Mouse (Mus musculus): ENCODE measurements around the gene Lmtk2.

Lmtk2 gene

GRCm38 (mm10) chr5:144173648-144174047, 73.4 kb downstream of the Lmtk2 start:
- no peak for DNase-seq (ENCODE audit: low read depth, low spot score)

- DNase-seq (ENCODE audit: low read depth, low spot score) = no peak
These were observed 78.0 kb downstream of the Lmtk2 start for GRCm38 (mm10) chr5:144178216-144178615.

GRCm38 (mm10) chr5:144181249-144181648, 81.0 kb downstream of the Lmtk2 start:
- no peak for DNase-seq (ENCODE audit: low read depth, low spot score)

- no peak for DNase-seq (ENCODE audit: low read depth, low spot score)
These were observed 82.5 kb downstream of the Lmtk2 start for GRCm38 (mm10) chr5:144182542-144183247.

- no peak for DNase-seq (ENCODE audit: low read depth, low spot score)
These were observed 83.0 kb downstream of the Lmtk2 start for GRCm38 (mm10) chr5:144183248-144183559.

GRCm38 (mm10) chr5:144183647-144184335, 83.6 kb downstream of the Lmtk2 start:
- DNase-seq (ENCODE audit: low read depth, low spot score) = no peak

GRCm38 (mm10) chr5:144184350-144185045, 84.3 kb downstream of the Lmtk2 start:
- no peak for DNase-seq (ENCODE audit: low read depth, low spot score)

GRCm38 (mm10) chr5:144188422-144188821, 88.2 kb downstream of the Lmtk2 start:
- no peak for DNase-seq (ENCODE audit: low read depth, low spot score)

- no peak for DNase-seq (ENCODE audit: low read depth, low spot score)
These were observed 89.1 kb downstream of the Lmtk2 start for GRCm38 (mm10) chr5:144189327-144189726.

- DNase-seq (ENCODE audit: low read depth, low spot score) = peak; percentile 16
These were observed 89.8 kb downstream of the Lmtk2 start, which contains the start of gene Bhlha15 for GRCm38 (mm10) chr5:144189950-144190583. Gene Bhlha15, plus strand, starts transcription at chr5:144190286.

GRCm38 (mm10) chr5:144191026-144191425, 90.8 kb downstream of the Lmtk2 start:
- DNase-seq (ENCODE audit: low read depth, low spot score) = no peak

- no peak for DNase-seq (ENCODE audit: low read depth, low spot score)
These were observed 92.4 kb downstream of the Lmtk2 start for GRCm38 (mm10) chr5:144192673-144193072.

GRCm38 (mm10) chr5:144194416-144194815, 94.2 kb downstream of the Lmtk2 start:
- DNase-seq (ENCODE audit: low read depth, low spot score) = no peak

GRCm38 (mm10) chr5:144195567-144195966, 95.3 kb downstream of the Lmtk2 start:
- DNase-seq (ENCODE audit: low read depth, low spot score) = no peak

GRCm38 (mm10) chr5:144200616-144201015, 100.4 kb downstream of the Lmtk2 start:
- DNase-seq (ENCODE audit: low read depth, low spot score) = no peak

GRCm38 (mm10) chr5:144202430-144202829, 102.2 kb downstream of the Lmtk2 start:
- no peak for DNase-seq (ENCODE audit: low read depth, low spot score)

- no peak for DNase-seq (ENCODE audit: low read depth, low spot score)
These were observed 103.2 kb downstream of the Lmtk2 start for GRCm38 (mm10) chr5:144203398-144203959.

GRCm38 (mm10) chr5:144204303-144204702, 104.1 kb downstream of the Lmtk2 start:
- no peak for DNase-seq (ENCODE audit: low read depth, low spot score)

- DNase-seq (ENCODE audit: low read depth, low spot score) = no peak
These were observed 104.7 kb downstream of the Lmtk2 start for GRCm38 (mm10) chr5:144204911-144205310.

GRCm38 (mm10) chr5:144206069-144206468, 105.8 kb downstream of the Lmtk2 start:
- DNase-seq (ENCODE audit: low read depth, low spot score) = no peak

GRCm38 (mm10) chr5:144207478-144207877, 107.2 kb downstream of the Lmtk2 start:
- DNase-seq (ENCODE audit: low read depth, low spot score) = peak; percentile 27

GRCm38 (mm10) chr5:144214453-144214852, 114.2 kb downstream of the Lmtk2 start:
- peak; percentile 53 for DNase-seq (ENCODE audit: low read depth, low spot score)

Measured in forelimb bud, embryonic 11.5 days (tissue).